Mouse (Mus musculus) gastrocnemius, adult 8-10 months (tissue): ENCODE data around the gene Ube2d2b. TPM values are rescaled to one million over a fixed set of nuclear protein-coding genes. Genes with fewer than 3 reads are reported as not detected.

Experiments used
- DNase-seq, 2 experiments: peaks; one replicate each; pipeline ENCODE4 v3.0.0; 2022; ENCODE audit warnings: low spot score in 2 of 2
- total RNA-seq, 4 experiments: library from RNA; stranded (reverse); gene quantifications; 2 replicates each; pipeline ENCODE4 v1.2.4; 2022

Gene Ube2d2b
- total RNA-seq: not detected

- DNase-seq: no peak
Measured at GRCm38 (mm10) chr5:107829998-107830560, at the start of gene Ube2d2b. TSS of gene Ube2d2b (plus strand) at chr5:107830099.

- DNase-seq: no peak
Measured at GRCm38 (mm10) chr5:107782360-107782759, 47.5 kb upstream of the Ube2d2b start.

- DNase-seq: no peak
Measured at GRCm38 (mm10) chr5:107787682-107788443, 42.0 kb upstream of the Ube2d2b start.

GRCm38 (mm10) chr5:107789492-107789891, 40.4 kb upstream of the Ube2d2b start:
- DNase-seq: no peak

GRCm38 (mm10) chr5:107791966-107792365, 37.9 kb upstream of the Ube2d2b start:
- no peak for DNase-seq

- DNase-seq: no peak
Measured at GRCm38 (mm10) chr5:107792516-107792915, 37.4 kb upstream of the Ube2d2b start.

GRCm38 (mm10) chr5:107793258-107793657, 36.6 kb upstream of the Ube2d2b start:
- no peak for DNase-seq

GRCm38 (mm10) chr5:107793927-107794326, 36.0 kb upstream of the Ube2d2b start:
- DNase-seq: no peak

GRCm38 (mm10) chr5:107798290-107798689, 31.6 kb upstream of the Ube2d2b start:
- no peak for DNase-seq

GRCm38 (mm10) chr5:107801234-107801633, 28.7 kb upstream of the Ube2d2b start:
- no peak for DNase-seq

- DNase-seq: no peak
Measured at GRCm38 (mm10) chr5:107802621-107803020, 27.3 kb upstream of the Ube2d2b start.

GRCm38 (mm10) chr5:107807496-107807895, 22.4 kb upstream of the Ube2d2b start:
- DNase-seq: peak in 1 of 2 experiments; percentile 12

- no peak for DNase-seq
Measured at GRCm38 (mm10) chr5:107814651-107815050, 15.2 kb upstream of the Ube2d2b start.

- no peak for DNase-seq
Measured at GRCm38 (mm10) chr5:107822521-107822920, 7.4 kb upstream of the Ube2d2b start.

GRCm38 (mm10) chr5:107831351-107831750, 1.5 kb downstream of the Ube2d2b start:
- no peak for DNase-seq

- DNase-seq: no peak
Measured at GRCm38 (mm10) chr5:107834287-107834686, 4.4 kb downstream of the Ube2d2b start.

- DNase-seq: peak; percentile 15 to 20
Measured at GRCm38 (mm10) chr5:107838891-107839644, 9.2 kb downstream of the Ube2d2b start.

GRCm38 (mm10) chr5:107840549-107841238, 10.8 kb downstream of the Ube2d2b start:
- DNase-seq: no peak

GRCm38 (mm10) chr5:107847349-107847748, 17.4 kb downstream of the Ube2d2b start:
- DNase-seq: no peak

- DNase-seq: no peak
Measured at GRCm38 (mm10) chr5:107847817-107848216, 17.9 kb downstream of the Ube2d2b start.

GRCm38 (mm10) chr5:107848964-107849363, 19.1 kb downstream of the Ube2d2b start:
- DNase-seq: no peak

GRCm38 (mm10) chr5:107853807-107854206, 23.9 kb downstream of the Ube2d2b start:
- no peak for DNase-seq
